ENCODE assay signal across 20 mouse cellular contexts in genomic region chr16:29959939-29960637, GRCm38 (mm10).
A peak's percentile ranks its signal among the peaks of the same experiment; 100 is the strongest.
DNase-seq lines count a peak whose midpoint lies in the region; ATAC-seq and TF ChIP-seq lines count a peak whose summit lies in the region.
"Had no signal": no experiment of that assay in that cellular context is flagged by ENCODE, and none has a peak within 500 bp of the region (broad histone marks: within the 10 kb centered on the region; RNA-seq: fewer than 3 reads in every experiment).

No protein-coding gene starts in this region.

- TF ChIP-seq CTCF in intestine, postnatal 0 days (IDR thresholded peaks at IDR 0.05; ENCODE audit: low read depth): no peak
- TF ChIP-seq CTCF in stomach, postnatal 0 days (IDR thresholded peaks at IDR 0.05; ENCODE audit: low read depth): no peak

- H3K4me3 ChIP-seq in intestine, embryonic 14.5 days (ENCODE audit: low read depth, low read length): no peak overlapping the region
- H3K4me3 ChIP-seq in intestine, postnatal 0 days (ENCODE audit: low read depth, low read length): no peak overlapping the region
- H3K4me3 ChIP-seq in stomach, embryonic 14.5 days (ENCODE audit: low read depth, low read length): no peak overlapping the region
- H3K4me3 ChIP-seq in stomach, postnatal 0 days (ENCODE audit: low read depth, low read length): no peak overlapping the region
- H3K4me3 ChIP-seq in forebrain, embryonic 10.5 days: no peak overlapping the region
- H3K4me3 ChIP-seq: heart, adult 2 months; hindbrain, embryonic 15.5 days; neural tube, embryonic 15.5 days had no signal

- H3K27me3 ChIP-seq in intestine, embryonic 14.5 days (replicated peaks; ENCODE audit: control insufficient read depth, insufficient read depth, low read length): no peaks in the 10 kb centered on the region
- H3K27me3 ChIP-seq in intestine, postnatal 0 days (replicated peaks; ENCODE audit: control insufficient read depth, insufficient read depth, low read length): no peaks in the 10 kb centered on the region
- no peaks in the 10 kb centered on the region for H3K27me3 ChIP-seq in stomach, embryonic 14.5 days (ENCODE audit: control insufficient read depth, insufficient read depth, low read length)
- H3K27me3 ChIP-seq in stomach, postnatal 0 days (ENCODE audit: control insufficient read depth, insufficient read depth, low read length): no peaks in the 10 kb centered on the region
- no peaks in the 10 kb centered on the region for H3K27me3 ChIP-seq in forebrain, embryonic 10.5 days (ENCODE audit: poor library complexity, severe bottlenecking)
- H3K27me3 ChIP-seq: hindbrain, embryonic 15.5 days; neural tube, embryonic 15.5 days had no signal

- no peak overlapping the region for H3K4me2 ChIP-seq in intestine, embryonic 14.5 days (ENCODE audit: low read length)
- no peak overlapping the region for H3K4me2 ChIP-seq in intestine, postnatal 0 days (replicated peaks; ENCODE audit: low read depth)
- H3K4me2 ChIP-seq in stomach, embryonic 14.5 days (replicated peaks; ENCODE audit: low read depth, low read length): no peak overlapping the region
- no peak overlapping the region for H3K4me2 ChIP-seq in stomach, postnatal 0 days (replicated peaks; ENCODE audit: low read depth)
- H3K4me2 ChIP-seq: hindbrain, embryonic 15.5 days; neural tube, embryonic 15.5 days had no signal

- no peak for ATAC-seq in intestine, embryonic 14.5 days (replicated peaks; ENCODE audit: low FRiP score, low TSS enrichment, low read depth)
- no peak for ATAC-seq in intestine, postnatal 0 days
- ATAC-seq in stomach, embryonic 14.5 days (ENCODE audit: insufficient number of reproducible peaks, insufficient read depth, low FRiP score, low read depth): 0 out of 2 replicates have a peak, but pooled peaks have one; percentile 28
- no peak for ATAC-seq in stomach, postnatal 0 days (ENCODE audit: low FRiP score, low TSS enrichment)
- ATAC-seq: forebrain, embryonic 16.5 days; liver, postnatal 0 days had no signal

- H3K9me3 ChIP-seq in intestine, embryonic 14.5 days (ENCODE audit: control insufficient read depth, low read length): no peaks in the 10 kb centered on the region
- 0 out of 2 replicates have a peak, but pooled peaks cover 4% of the 10 kb centered on the region for H3K9me3 ChIP-seq in intestine, postnatal 0 days (ENCODE audit: control insufficient read depth)
- H3K9me3 ChIP-seq in stomach, embryonic 14.5 days (ENCODE audit: control insufficient read depth, low read depth, low read length): no peaks in the 10 kb centered on the region
- H3K9me3 ChIP-seq in stomach, postnatal 0 days (ENCODE audit: control insufficient read depth, low read length): no peaks in the 10 kb centered on the region
- 0 out of 2 replicates have a peak, but pooled peaks cover 6% of the 10 kb centered on the region for H3K9me3 ChIP-seq in forebrain, embryonic 10.5 days
- H3K9me3 ChIP-seq: hindbrain, embryonic 15.5 days; neural tube, embryonic 15.5 days had no signal

- H3K36me3 ChIP-seq in intestine, embryonic 14.5 days (ENCODE audit: control insufficient read depth, insufficient read depth, low read length): no peaks in the 10 kb centered on the region
- H3K36me3 ChIP-seq in intestine, postnatal 0 days (ENCODE audit: control insufficient read depth, insufficient read depth): no peaks in the 10 kb centered on the region
- no peaks in the 10 kb centered on the region for H3K36me3 ChIP-seq in stomach, embryonic 14.5 days (ENCODE audit: control insufficient read depth, insufficient read depth, low read length)
- no peaks in the 10 kb centered on the region for H3K36me3 ChIP-seq in stomach, postnatal 0 days (ENCODE audit: control insufficient read depth, insufficient read depth, low read length)
- no peaks in the 10 kb centered on the region for H3K36me3 ChIP-seq in forebrain, embryonic 10.5 days (replicated peaks)
- H3K36me3 ChIP-seq: hindbrain, embryonic 15.5 days; neural tube, embryonic 15.5 days had no signal

- peak overlapping the region; percentile 16; the same call in 1 of the 2 replicates for H3K27ac ChIP-seq in intestine, embryonic 14.5 days (ENCODE audit: low read depth)
- no peak overlapping the region for H3K27ac ChIP-seq in intestine, postnatal 0 days (ENCODE audit: low read depth, low read length)
- no peak overlapping the region for H3K27ac ChIP-seq in stomach, embryonic 14.5 days (ENCODE audit: low read length)
- no peak overlapping the region for H3K27ac ChIP-seq in stomach, postnatal 0 days (replicated peaks)
- no peak overlapping the region for H3K27ac ChIP-seq in forebrain, embryonic 10.5 days
- H3K27ac ChIP-seq: heart, adult 2 months; hindbrain, embryonic 15.5 days; neural tube, embryonic 15.5 days had no signal

- WGBS in intestine, embryonic 14.5 days: 58% methylated on average over 12 of the region's 12 CpGs
- WGBS in intestine, postnatal 0 days: 68% methylated on average over 12 of the region's 12 CpGs
- 55% methylated on average over 12 of the region's 12 CpGs for WGBS in stomach, embryonic 14.5 days
- 60% methylated on average over 12 of the region's 12 CpGs for WGBS in stomach, postnatal 0 days
- 84% methylated on average over 12 of the region's 12 CpGs for WGBS in forebrain, embryonic 10.5 days

- TF ChIP-seq EP300 in stomach, postnatal 0 days (optimal IDR thresholded peaks at IDR 0.05): no peak

- H3K9ac ChIP-seq in intestine, embryonic 14.5 days (ENCODE audit: low read length): no peak overlapping the region
- no peak overlapping the region for H3K9ac ChIP-seq in intestine, postnatal 0 days (ENCODE audit: low read depth, low read length)
- no peak overlapping the region for H3K9ac ChIP-seq in stomach, embryonic 14.5 days (replicated peaks; ENCODE audit: low read depth, low read length)
- no peak overlapping the region for H3K9ac ChIP-seq in stomach, postnatal 0 days (ENCODE audit: low read length)
- H3K9ac ChIP-seq: hindbrain, embryonic 15.5 days; liver, postnatal 0 days; neural tube, embryonic 15.5 days had no signal

- peak; percentile 7 for DNase-seq in gastrocnemius, adult 18-20 months (ENCODE audit: low spot score)
- DNase-seq in gastrocnemius, postnatal 36 days: no peak
- DNase-seq in intestine, embryonic 14.5 days (ENCODE audit: low spot score): no peak
- no peak for DNase-seq in stomach, postnatal 0 days (ENCODE audit: low spot score)
- no peak for DNase-seq in frontal cortex, postnatal 14 days (ENCODE audit: low spot score in 2 of 2)
- no peak for DNase-seq in forebrain, embryonic 10.5 days (ENCODE audit: extremely low spot score, low spot score)
- DNase-seq: cerebellum, adult 9-10 months; heart, adult 2 months; heart, postnatal 36 days; kidney, adult 2 months; kidney, postnatal 10 days; layer of hippocampus, postnatal 36 days; liver, postnatal 0 days; midbrain, embryonic 14.5 days; thymus, adult 18-20 months had no signal

- intact Hi-C loops in gastrocnemius, postnatal 36 days (cut with DNase I): no loop called here

- H3K4me1 ChIP-seq in intestine, embryonic 14.5 days (replicated peaks; ENCODE audit: control insufficient read depth, insufficient read depth, low read length): peaks cover 19% of the 10 kb centered on the region
- H3K4me1 ChIP-seq in intestine, postnatal 0 days (replicated peaks; ENCODE audit: control insufficient read depth, insufficient read depth, low read length): no peaks in the 10 kb centered on the region
- H3K4me1 ChIP-seq in stomach, embryonic 14.5 days (ENCODE audit: control insufficient read depth, insufficient read depth, low read length): no peaks in the 10 kb centered on the region
- no peaks in the 10 kb centered on the region for H3K4me1 ChIP-seq in stomach, postnatal 0 days (replicated peaks; ENCODE audit: control insufficient read depth, insufficient read depth)
- no peaks in the 10 kb centered on the region for H3K4me1 ChIP-seq in forebrain, embryonic 10.5 days
- H3K4me1 ChIP-seq: hindbrain, embryonic 15.5 days; neural tube, embryonic 15.5 days had no signal
